Mouse (Mus musculus) testis, postnatal 10 days (tissue): Measurements from ENCODE around the gene Wfikkn2.

Experiments
- DNase-seq: peaks from one replicate; pipeline ENCODE4 v3.0.0; 2021; ENCODE audit warnings: low spot score

Wfikkn2 gene

DNA sequence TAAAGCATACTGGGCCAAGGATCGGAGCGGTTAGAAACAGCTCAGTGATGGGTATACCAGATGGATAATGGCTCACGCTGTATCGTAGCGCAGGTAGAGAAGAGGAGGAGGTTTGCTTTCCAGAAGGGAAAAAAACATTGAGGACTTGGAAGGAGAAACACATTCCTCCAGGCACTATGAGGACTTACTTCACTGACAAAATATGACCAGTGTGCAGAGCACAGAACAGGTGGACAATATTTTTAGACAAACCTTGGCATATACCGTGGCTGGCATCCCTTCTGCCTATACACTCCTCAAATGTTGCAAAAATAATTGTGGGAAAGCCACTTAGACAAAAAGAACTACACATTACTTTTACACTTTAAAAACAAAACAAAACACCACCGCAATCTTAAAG is 24.5 kb downstream of the Wfikkn2 start:
- no peak for DNase-seq

DNA sequence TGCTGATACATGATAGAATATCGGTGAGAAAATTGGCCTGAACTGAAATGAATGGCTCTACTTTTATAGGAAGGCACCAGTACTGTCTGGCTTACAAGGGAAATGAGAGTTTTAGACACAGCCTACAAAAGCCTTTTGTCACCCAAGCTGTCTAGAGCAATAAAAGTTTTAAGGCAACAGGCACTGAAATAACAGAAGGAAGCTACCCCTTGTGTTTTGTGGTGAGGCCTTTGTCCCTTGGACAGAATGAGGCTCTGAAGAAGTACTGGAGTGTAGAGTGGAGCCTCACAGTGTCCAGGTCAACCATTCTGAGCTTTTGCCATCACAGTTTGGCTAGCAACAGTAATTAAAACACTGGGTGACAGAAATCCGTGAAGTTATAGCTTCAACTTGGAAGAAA is 29.6 kb downstream of the Wfikkn2 start:
- no peak for DNase-seq

DNA sequence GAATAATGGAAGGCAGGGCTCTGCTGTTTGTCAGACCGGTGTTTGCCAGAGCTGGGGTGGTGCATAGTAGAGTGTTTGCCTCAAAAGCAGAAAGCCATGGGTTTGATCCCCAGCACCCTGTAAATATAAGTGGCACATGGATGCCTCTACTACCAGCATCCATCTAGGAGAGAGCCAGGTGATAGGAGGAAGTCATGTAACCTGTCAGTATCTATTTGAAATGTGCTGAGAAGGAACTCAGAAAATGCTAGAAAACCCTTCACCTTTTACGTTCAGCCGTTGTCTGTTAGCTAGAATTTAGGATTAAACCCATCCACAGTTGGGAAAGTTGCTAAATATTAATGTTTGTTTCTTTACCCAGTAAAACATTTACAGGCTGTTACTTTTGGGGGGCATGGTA is 30.2 kb downstream of the Wfikkn2 start:
- no peak for DNase-seq

DNA sequence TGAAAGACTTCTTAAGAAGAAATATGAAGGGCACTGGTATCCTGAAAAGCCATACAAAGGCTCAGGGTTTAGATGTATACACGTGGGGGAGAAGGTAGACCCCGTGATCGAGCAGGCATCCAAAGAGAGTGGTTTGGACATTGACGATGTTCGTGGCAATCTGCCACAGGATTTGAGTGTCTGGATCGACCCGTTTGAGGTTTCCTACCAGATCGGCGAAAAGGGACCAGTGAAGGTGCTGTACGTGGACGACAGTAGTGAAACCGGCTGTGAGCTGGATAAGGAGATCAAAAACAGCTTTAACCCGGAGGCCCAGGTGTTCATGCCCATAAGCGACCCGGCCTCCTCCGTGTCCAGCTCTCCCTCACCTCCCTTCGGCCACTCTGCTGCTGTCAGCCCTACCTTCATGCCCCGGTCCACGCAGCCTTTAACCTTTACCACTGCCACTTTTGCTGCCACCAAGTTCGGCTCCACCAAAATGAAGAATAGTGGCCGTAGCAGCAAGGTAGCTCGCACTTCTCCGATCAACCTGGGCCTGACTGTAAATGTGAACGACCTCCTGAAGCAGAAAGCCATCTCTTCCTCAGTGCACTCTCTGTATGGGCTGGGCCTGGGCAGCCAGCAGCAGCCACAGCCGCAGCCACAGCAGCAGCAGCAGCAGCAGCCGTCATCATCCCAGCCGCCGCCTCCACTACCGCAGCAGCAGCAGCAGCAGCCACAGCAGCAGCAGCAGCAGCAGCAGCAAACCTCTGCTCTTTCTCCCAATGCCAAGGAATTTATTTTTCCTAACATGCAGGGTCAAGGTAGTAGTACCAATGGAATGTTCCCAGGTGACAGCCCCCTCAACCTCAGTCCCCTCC is 31.8 kb downstream of the Wfikkn2 start:
- no peak for DNase-seq

DNA sequence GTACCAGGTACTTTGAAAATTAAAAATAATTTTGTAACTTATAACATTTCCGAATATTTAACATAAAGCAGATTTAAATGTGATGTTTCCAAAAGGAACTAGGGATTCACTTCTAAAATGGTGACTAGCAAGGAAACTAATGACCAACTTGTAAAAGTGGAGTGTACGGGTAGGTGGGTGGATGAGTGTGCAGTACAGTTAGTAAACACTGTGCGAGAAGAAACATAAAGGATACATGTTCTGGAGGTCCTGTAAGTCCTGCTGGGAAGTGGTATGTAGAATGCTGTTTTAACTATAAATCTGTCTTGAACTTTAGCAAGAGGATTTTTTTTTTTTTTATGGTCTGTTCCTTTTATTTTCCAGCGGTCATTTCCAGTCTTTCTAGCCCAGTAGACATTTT is 32.8 kb downstream of the Wfikkn2 start:
- DNase-seq: no peak

DNA sequence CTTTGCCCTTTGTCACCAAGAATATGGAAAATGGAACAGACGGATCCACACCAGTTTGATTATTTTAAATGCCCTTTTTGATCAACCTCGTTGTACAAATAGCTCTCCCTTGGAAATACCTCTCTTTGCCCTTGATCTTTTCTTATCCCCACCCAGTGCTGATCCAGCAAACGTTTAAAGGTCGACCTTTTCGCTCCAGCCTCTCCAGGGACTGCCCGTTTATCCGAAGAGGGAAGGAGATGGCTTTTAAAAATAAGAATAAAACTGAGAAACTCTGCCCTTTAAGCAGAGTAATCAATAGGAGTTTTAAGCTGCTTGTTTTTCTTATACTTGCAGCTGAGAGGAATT is 33.3 kb downstream of the Wfikkn2 start:
- no peak for DNase-seq

DNA sequence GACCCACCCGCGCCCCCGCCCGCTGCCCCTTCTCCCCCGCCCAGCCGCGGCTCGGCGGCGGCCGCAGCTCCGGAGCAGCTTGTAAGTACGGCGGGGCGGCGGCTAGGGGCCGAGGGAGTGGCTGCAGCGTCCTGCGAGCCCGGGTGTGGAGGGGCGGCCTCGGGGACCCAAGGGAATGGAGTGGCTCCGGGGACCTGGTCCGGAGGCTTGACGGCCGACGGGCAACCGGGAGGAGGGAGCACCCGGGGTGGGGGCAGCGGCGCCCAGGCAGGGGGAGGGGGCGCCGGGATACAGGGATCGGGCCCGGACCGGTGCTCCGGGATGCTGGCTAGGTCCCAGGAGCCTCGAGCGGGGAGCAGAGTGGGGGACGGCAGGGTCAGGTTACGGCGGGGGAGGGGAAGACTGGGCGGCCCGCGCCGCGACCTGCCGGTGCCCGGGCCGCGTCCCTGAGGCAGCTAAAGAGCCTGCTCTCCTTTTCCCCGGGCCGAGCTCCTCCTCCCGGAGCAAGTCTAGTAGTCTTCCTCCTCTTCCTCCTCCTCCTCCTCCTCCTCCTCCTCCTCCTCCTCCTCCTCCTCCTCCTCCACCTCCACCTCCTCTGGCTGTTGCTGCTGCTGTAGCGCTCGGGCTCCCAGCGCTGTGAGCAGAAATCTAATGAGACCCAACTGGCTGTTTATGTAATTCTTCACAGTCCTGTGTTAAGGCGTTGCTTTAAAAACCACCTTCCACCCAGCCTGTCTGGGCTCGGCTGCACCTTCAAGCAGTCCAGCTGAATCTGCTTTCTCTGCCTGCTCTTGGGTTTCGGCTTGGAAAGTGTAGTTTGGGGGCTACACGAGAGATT is 33.9 kb downstream of the Wfikkn2 start:
- peak; percentile 86 for DNase-seq

DNA sequence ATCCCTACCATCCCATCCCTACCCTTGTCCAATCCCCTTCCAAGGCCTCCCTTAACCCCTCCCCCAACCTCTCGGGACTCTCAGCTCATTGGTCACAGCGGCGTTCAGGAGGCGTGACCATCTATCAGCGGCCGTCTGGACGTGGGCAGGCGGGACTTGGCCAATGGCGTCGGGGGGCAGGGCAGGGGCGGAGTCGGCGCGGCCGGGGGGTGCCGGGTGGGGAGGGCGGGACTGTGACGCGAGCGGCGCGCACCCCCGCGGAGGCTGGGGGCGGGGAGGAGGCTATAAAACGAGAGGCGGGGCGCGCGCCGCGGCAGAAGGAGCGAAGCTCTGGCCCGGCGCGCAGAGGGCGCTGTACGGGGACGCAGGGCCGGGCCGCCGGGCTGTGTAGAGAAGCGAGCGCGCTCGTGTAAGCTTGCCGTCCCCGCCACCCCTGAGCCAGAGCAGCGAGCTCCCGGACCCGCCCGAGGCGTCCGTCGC is 34.6 kb downstream of the Wfikkn2 start, which contains the start of gene Tob1:
Tob1 (plus strand) TSS at position 331 of the 480 bp plus-strand sequence.
- peak; percentile 99 for DNase-seq

DNA sequence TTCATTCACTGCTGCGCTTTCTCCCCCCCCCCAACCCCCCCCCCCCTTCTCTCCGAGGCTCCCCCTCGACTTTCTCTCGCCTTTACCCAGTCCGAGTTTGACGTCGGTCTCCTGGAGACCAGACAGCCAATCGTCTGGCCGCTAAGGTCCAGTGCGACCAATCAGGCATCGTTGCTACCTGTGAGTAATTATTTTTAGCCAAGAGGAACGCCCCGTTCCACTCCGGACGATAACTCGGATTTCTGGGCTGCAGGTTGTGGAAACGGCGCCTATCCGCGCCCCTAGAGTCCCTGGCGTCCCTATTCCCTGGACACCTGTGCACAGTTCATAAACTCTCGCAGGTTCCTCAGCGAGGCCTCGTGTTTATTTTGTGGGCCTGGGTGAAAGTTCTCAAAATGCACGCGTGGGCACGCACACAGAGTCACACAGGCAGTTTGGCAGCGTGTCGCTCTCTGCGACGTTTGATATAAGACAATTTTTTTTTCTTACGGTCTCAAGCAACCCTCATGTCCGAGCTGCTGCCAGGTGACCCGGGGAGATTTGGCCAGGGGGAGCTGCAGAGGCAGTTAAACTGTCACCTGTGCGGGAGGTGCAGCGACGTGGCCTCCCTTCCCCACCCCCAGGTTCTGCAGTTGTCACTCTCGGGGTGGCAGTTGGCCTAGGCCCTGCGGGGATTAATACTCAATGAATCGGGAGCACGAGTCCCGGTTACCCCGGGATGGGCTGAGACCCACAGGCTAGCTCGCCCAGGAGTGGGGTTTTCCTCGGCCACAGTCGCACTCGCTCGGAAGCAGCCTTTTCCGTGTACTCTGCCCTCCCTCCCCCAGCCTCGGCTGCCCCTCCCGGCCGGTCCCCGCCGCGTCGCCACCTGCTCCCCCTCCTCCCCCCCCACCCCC is 35.4 kb downstream of the Wfikkn2 start:
- peak; percentile 82 for DNase-seq

DNA sequence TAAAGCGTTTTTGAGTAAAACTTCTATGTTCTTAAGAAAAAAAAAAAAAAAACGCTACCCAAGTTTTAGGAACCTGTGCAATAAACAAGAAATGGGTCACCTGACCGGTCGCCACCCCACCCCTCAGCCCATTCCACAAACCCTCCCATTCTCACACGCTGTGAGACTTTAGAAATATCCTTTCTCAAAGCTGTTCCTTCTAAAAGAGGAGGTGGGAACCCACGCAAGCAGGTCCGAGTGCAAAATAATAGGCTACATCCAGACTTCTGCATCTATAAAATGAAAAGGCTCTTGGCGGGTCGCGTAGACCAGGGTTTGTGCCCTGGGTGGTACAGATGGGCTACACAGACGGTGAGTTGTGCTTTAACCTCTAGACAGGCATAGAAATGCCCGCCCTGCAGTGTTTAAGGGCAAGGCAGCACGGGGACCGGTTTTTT is 36.1 kb downstream of the Wfikkn2 start:
- no peak for DNase-seq

DNA sequence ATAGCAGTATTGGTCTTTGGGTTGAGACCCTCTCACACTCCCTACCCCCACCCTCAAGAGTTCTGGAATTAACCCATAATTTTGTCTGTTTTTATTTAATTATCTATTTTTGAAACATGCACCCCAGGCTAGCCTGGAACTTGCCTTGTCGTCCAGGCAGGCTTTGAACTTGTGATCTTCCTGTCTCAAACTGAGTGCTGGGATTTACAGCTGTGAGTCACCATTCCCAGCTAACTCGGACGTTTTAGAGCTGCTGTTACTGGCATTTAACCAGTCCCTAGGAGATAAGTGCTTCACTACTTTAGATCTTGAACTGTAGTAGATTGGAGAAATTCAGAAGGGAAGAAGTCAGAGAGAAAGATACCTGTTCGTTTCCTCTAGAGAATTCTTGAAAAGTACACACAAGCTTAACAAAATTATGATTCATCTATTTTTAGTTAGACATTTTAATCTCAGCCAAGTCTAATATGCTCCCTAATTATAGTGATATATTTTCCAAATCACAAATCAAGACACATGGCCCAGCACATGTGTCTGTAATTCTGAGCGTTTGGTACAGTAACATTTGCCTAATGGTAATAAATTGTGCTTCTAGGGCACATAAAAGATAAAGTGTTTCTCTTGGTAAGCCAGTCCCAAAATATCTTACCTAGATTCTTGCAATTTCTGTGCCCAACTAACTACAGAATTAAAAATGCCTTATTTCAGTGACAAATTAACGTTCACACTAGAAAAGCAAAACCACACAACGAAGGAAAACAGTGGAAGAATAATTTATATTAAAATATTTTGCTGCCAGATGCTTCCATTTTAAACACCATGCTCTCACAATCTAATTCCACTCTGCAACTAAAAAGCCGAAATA is 36.8 kb downstream of the Wfikkn2 start:
- DNase-seq: no peak

DNA sequence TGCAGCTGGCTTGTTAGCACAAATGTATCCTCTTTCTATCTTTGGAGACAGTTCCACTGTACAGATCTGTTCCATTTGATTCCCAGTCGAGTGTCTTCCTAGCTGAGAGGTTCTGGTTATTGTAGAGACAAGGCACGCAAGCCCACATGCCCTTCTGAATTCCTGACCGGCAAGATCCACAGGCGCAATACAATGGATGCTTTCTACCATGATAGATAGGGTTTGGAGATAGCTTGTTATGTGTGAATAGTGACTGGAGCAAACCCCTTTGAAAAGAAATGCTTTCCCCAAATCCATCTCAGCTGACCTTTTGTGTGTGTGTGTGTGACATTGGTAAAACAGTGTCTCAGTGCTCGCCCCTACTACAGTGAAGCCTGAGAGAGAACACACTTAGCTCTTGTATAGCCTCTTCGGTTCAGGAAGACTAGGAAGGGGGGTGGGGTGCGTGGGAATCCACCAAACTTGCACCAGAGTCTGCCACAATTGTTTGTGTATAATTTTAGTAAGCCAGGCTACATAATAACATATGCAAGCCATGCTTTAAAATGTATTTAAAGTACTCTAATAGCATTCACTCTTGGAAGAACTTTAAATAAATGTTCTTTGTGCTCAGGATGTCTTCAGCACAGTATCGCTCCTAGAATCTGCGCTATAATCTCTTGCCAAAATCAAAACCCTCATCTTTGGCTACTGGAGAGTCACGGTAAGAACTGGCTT is 39.2 kb downstream of the Wfikkn2 start:
- no peak for DNase-seq

DNA sequence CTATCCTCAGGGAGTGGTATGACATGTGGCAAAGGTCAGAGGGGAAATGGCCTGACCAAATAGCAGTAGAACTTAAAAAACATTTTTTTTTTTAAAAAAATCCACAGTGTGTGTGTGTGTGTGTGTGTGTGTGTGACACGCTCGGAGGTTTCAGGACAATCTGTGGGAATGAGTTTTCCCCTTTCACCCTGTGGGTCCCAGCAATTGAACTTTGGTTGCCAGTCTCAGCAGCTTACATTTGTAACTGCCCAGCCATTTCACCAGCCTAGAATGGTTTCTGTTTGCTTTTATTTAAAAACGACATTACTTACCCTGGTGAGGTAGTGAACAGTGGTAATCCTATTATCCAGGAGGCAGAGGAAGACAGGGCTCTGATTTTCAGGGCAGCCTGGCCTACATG is 42.7 kb downstream of the Wfikkn2 start:
- DNase-seq: no peak

DNA sequence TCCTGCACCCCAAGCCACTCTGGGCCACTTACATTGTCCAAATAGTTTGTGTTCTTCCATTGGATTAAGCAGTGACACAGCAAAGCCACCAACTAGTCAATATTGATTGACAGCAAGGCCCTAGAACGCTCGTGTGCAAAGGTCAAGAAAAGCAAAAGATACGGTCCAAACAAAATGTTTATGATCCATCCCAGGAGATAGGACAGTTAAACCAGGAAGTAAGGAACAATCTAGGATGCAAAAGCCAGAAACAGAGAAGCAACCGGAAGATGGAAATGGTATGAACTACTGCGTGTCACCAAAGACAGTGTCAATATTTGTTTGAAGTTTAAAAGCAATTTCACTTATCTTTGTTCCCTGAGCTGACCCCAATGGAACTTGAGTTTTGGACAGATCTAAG is 43.7 kb downstream of the Wfikkn2 start:
- DNase-seq: no peak

DNA sequence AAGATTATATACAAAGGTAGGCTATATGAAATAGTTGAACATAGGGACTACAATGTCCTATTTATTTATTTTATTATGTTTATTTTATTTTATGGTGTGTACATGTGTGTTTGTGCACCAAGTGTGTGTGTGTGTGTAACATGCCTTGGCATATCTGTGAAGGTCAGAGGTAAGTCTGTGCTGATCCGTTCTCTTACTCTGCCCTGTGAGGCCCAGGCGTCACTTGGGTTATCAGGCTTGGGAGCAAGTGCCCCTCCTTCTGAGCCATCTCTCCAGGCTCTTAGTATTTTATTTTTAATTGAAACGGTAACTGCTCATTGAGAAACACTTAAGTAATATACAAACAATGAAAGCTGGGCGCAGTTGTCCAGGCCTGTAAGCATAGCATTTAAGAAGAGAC is 45.4 kb downstream of the Wfikkn2 start:
- DNase-seq: no peak

DNA sequence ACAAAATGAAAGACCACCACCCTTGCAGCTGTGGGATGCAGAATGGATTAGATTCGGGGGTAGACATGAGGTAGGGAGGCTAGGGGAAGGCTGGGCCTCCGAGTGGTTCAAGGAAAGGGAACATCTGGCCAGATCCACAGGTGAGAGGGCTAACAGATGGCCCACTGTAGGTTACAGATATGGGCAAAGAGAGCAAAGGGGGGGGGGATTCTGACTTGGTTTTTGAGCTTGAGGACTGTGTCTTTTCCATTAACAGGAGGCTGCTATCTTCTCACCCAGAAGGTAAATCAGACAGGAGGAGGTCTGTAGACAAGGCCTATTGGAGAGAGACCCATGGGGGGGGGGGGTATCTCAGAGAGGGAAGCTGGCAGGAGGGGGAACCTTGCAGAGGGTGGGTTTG is 46.0 kb downstream of the Wfikkn2 start:
- no peak for DNase-seq

DNA sequence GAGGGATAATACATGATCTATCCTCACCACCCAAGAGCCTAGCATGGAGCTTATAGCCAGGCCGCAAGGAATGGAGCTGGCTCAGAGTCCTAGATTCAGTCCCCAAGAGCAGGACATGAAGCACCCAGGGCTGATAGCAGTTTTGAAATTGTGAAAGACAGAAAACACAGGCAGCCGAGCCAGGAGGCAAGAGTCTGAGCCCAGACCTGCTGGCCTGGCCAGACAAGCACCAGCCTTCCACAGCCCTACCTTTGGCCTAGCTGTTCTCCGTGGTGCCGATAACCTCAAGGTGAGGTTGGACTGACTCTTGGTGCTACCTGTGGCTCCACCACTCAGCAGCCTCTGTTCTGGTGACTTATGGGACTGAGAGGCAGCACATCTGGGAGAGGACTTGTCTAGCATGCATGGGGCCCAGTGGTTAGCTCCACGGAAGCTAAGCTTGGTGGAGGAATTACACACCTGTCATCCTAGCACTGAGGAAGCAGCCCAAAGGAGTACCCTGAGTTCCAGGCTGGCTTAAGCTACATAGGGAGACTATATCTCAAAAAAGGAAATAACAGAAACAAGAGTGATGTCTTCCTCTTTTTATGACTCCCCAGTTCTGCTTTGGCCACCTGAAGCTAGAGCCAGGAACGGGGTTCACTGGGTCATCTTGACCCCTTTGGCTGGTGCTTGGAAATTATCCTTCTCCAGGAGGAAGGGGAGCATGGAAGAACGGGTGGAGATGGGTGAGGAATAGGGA is 47.2 kb downstream of the Wfikkn2 start:
- no peak for DNase-seq

DNA sequence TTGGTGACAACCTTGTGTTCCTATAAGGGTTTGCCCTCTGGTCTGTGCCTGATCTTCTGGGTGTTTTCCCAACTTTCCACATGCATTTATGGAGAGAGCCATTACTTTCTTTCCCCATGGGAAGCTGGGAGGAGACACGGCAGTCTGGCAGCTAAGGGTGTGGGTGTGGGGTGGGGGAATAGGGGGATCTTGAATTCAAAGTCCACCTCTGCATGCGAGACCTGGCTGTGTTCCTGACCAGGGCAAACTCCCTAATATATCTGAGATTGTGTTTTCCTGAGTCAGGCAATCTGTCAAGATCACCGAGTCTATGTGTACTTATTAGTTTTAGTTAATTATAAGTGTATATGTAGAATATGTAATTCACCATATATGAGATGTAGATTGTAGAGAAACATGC is 49.5 kb downstream of the Wfikkn2 start:
- DNase-seq: no peak

DNA sequence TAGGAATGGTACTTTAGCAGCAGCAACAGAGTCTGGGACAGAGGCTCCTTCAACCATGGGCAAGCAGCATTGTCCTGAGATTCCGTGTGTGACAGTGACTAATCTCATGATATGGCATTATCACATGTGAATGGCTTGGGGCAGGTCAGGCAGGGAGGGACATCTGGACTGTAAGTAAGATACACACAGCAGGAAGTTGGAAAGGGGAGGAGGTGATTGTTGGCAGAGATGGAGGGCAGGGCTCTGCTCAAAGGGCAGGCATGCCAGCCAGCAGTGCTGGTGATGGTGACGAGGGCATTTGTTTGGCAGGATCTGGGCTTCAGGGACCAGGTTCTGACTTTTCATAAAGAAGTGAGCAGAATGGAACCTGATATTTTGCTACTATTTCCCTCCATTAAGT is 52.7 kb downstream of the Wfikkn2 start:
- no peak for DNase-seq

DNA sequence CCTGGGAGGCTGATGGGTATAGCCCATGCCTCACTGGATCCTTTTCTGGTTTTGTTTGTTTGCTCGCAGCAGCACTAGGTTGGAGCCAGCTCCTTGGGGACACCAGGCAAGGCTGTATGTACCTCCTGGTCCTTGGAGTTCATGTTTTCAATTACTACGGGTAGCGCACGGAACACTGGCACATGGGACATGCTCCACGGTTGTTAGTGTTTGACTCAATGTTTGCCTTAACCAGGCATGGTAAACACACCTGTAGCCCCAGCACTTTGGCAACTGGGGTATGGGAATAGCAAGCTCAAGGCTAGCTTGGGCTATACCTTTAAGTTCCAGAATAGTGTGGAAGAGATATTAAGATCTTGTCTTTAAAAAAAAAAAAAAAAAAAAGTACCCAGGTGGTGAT is 55.1 kb downstream of the Wfikkn2 start:
- no peak for DNase-seq
